Mouse (Mus musculus): ENCODE data around the gene Zfp991.
A peak's percentile ranks its signal among the peaks of the same experiment; 100 is the strongest.
"Not testable (repeated sequence)": the region's sequence is repeated elsewhere in the genome, so short reads cannot be mapped to it uniquely, and the experiment has no call there.

Zfp991 gene

GRCm38 (mm10) chr4:147181969-147182705 lies 50.3 kb downstream of the Zfp991 start:
- not testable (repeated sequence) for DNase-seq (ENCODE audit: low read depth)

GRCm38 (mm10) chr4:147186824-147187223 lies 55.0 kb downstream of the Zfp991 start:
- DNase-seq (ENCODE audit: low read depth), result not testable (repeated sequence)

GRCm38 (mm10) chr4:147187283-147187965 lies 55.6 kb downstream of the Zfp991 start:
- DNase-seq (ENCODE audit: low read depth), result not testable (repeated sequence)

GRCm38 (mm10) chr4:147195186-147195585 lies 63.3 kb downstream of the Zfp991 start:
- DNase-seq (ENCODE audit: low read depth), result not testable (repeated sequence)

GRCm38 (mm10) chr4:147197210-147197609 lies 65.4 kb downstream of the Zfp991 start:
- not testable (repeated sequence) for DNase-seq (ENCODE audit: low read depth)

DNA sequence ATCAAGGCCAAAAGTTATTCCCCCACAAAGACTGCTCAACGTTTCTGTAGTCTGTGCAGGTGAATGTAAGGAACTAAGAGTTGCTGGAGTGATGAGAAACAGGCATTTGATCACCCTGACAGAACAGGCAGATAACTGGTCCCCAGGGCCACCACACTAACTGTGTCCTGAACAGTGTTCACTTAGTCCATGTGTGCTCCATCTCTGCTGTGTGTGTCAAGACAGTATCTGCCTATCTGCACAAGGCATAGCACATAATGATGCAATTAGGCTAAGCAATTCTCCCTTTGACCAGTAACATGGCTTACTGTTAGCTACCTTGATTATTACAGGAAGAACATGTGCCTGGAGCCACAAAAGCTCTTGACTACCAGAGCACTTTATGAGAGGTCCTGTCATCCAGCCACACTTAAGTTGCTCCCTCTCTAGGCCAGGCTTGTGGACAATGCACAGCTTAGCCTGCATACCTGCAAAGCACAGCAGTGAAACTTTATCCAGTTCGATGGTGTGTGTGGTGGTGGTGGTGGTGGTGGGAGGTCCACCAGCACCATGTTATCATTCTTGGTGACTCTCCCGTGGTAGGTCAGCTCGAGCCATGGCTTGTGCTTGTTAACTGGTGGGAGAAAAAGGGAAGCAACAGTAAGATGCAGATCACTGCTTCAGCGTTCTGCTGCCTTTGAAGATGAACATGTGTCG lies 67.4 kb downstream of the Zfp991 start:
- not testable (repeated sequence) for DNase-seq (ENCODE audit: low read depth)

DNA sequence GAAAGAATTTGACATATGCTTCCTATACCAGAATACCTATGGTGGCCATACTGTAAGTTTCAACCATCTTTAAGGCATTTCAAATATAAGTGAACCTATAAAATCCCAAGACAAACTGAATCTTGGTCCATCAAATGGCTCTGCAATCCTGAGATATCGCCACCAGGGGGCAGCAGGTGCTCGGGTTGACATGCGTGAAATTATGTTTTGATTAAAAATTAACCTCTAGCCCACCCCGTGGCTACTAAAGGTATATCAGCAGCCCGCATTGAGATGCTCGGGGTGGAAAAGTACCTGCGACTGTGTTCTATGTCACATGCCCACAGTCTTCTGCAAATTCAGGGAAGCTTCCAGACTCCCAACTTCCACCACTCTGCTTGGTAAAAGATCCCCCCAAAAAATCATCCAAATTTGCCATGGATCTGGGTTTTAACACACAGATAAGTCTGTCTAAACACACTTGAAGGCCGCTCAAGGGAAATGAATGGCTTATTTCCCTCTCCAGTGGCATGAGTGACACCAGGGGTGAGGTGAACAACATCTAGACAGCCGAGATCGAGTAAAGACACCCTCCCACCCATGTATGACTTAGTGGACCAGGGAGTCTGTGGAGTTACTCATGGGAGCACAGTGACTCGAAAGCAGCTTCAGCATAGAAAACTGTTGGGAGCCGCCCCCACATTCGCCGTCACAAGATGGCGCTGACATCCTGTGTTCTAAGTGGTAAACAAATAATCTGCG lies 70.3 kb downstream of the Zfp991 start:
- not testable (repeated sequence) for DNase-seq (ENCODE audit: low read depth)

DNA sequence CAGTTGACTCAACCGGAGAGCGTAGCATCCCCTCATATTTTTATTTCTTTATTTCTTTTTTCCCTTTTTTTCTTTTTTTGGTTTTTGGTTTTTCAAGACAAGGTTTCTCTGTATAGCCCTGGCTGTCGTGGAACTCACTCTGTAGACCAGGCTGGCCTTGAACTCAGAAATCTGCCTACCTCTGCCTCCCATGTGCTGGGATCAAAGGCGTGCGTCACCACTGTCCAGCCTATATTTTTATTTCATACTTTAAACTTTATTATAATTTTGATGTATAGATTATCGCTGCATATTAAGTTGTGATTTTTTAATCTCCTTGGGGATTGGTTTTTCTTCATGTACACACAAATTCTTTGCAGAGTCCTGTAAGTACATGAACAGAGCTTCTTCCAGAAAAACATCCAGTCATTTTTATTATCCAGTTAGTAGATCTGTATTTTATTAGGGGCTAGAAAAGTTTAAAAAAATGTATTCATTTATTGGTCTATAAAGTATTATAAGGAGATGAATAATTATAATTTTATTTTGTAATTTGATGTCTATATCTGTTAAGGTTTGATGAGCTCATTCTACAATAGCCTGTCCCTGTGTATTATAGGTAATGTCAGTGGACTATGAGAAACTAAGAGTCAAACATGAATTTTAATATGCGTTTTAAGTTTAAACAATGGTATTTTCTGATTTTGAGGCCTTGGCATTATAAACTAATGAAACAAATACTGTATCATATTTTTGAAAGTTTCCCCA lies 80.5 kb downstream of the Zfp991 start:
- not testable (repeated sequence) for DNase-seq (ENCODE audit: low read depth)

- DNase-seq (ENCODE audit: low read depth), result not testable (repeated sequence)
Measured at GRCm38 (mm10) chr4:147214233-147214632, 82.4 kb downstream of the Zfp991 start.

DNA sequence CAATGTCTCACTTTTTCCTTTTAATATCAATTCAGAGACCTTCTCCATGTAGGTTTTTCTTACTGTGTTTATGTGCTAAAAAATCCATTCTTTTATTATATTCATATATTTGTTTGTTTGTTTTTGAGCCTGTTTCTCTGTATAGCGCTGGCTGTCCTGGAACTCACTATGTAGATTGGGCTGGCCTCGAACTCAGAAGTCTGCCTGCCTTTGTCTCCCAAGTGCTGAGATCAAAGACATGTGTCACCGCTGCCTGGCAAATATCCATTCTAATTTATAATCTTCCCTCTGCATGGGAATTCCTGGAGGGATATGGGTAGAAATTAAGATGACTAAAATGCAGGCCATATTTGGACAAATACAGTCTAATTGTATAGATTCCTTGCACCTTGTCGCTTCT lies 85.8 kb downstream of the Zfp991 start:
- not testable (repeated sequence) for DNase-seq (ENCODE audit: low read depth)

- DNase-seq (ENCODE audit: low read depth), result peak; percentile 55
Measured at GRCm38 (mm10) chr4:147219319-147220070, 87.7 kb downstream of the Zfp991 start.

DNA sequence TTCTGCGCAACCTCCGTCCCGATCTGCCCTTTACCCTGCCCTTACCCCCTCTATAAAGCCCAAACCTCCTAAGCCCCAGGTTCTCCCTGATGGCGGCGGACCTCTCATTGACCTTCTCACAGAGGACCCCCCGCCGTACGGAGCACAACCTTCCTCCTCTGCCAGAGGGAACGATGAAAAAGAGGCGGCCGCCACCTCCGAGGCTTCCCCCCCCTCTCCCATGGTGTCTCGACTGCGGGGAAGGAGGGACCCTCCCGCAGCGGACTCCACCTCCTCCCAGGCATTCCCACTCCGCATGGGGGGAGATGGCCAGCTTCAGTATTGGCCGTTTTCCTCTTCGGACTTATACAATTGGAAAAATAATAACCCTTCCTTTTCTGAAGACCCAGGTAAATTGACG lies 88.4 kb downstream of the Zfp991 start:
- not testable (repeated sequence) for DNase-seq (ENCODE audit: low read depth)

DNA sequence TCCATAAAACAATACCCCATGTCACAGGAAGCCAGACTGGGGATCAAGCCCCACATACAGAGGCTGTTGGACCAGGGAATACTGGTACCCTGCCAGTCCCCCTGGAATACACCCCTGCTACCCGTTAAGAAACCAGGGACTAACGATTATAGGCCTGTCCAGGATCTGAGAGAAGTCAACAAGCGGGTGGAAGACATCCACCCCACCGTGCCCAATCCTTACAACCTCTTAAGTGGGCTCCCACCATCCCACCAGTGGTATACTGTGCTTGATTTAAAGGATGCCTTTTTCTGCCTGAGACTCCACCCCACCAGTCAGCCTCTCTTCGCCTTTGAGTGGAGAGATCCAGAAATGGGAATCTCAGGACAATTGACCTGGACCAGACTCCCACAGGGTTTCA lies 90.2 kb downstream of the Zfp991 start:
- not testable (repeated sequence) for DNase-seq (ENCODE audit: low read depth)

- not testable (repeated sequence) for DNase-seq (ENCODE audit: low read depth)
Measured at GRCm38 (mm10) chr4:147223778-147224435, 92.1 kb downstream of the Zfp991 start.

DNA sequence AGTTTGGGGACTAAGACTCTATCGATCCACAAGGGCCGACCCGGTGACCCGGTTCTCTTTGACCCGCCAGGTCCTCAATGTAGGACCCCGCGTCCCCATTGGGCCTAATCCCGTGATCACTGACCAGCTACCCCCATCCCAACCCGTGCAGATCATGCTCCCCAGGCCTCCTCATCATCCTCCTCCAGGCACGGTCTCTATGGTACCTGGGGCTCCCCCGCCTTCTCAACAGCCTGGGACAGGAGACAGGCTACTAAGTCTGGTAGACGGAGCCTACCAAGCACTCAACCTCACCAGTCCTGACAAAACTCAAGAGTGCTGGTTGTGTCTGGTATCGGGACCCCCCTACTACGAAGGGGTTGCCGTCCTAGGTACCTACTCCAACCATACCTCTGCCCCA lies 93.8 kb downstream of the Zfp991 start:
- not testable (repeated sequence) for DNase-seq (ENCODE audit: low read depth)

DNA sequence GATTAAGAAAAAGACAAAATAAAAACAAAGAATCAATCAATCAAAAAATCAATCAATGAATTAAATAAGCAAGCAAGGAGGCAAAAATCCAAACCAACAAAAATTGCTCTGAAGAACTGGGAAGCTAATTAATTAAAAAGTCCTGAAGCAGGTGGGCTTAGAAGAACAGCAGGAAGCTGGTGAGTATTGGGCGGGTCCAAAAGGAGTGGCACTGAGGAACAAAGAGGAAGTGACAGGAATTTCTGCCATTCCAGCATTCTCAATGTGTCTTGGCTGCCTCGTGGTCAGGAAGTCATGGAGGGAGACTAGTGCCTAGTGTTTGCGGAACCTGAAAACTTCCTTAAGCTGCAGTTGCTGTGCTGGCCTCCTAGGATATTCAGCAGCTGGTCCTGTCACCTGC lies 98.2 kb downstream of the Zfp991 start:
- DNase-seq (ENCODE audit: low read depth), result not testable (repeated sequence)

Measured in induced T-regulatory cell, adult 2 months (primary cell).